Mouse (Mus musculus): ENCODE measurements around the gene Tcp11l2.

GRCm38 (mm10) chr10:84551846-84552245, 24.6 kb upstream of the Tcp11l2 start:
- TF ChIP-seq CTCF (IDR thresholded peaks at IDR 0.05; ENCODE audit: low read depth) (no peak), EP300 (IDR thresholded peaks at IDR 0.05; ENCODE audit: low read depth) (no peak)

Measured in heart, postnatal 0 days (tissue).